Mouse (Mus musculus) heart, embryonic 16.5 days (tissue): ENCODE data around the gene Snd1. TPM values are rescaled to one million over a fixed set of nuclear protein-coding genes. Genes with fewer than 3 reads are reported as not detected.

Experiments used
- ATAC-seq: fragments of 200-750 bp; cut with Nextera tagmentation; replicated peaks from 2 replicates; pipeline ENCODE4 v1.8.0; 2017; ENCODE audit warnings: moderate number of reproducible peaks; ENCODE audit not compliant: insufficient read depth, low FRiP score; ENCODE audit errors: extremely low read depth
- H3K27ac ChIP-seq: fragments of 300-500 bp; sonication (generic); 2 replicates; pipeline ENCODE4 v1.5.1; 2014; ENCODE audit warnings: mild to moderate bottlenecking, low read length, control low read depth, moderate library complexity
- H3K27me3 ChIP-seq: fragments of 300-500 bp; sonication (generic); 2 replicates; pipeline ENCODE4 v1.6.1; 2014; ENCODE audit warnings: low read length, mixed read lengths; ENCODE audit not compliant: control insufficient read depth, insufficient read depth
- H3K36me3 ChIP-seq: fragments of 300-500 bp; sonication (generic); 2 replicates; pipeline ENCODE4 v1.6.1; 2014; ENCODE audit not compliant: control insufficient read depth, insufficient read depth
- H3K4me1 ChIP-seq: fragments of 300-500 bp; sonication (generic); 2 replicates; pipeline ENCODE4 v1.6.1; 2014; ENCODE audit warnings: low read length, mixed read lengths; ENCODE audit not compliant: control insufficient read depth, insufficient read depth
- H3K4me2 ChIP-seq: fragments of 300-500 bp; sonication (generic); 2 replicates; pipeline ENCODE4 v1.6.1; 2014; ENCODE audit warnings: low read depth, mild to moderate bottlenecking, control low read depth, low read length
- H3K4me3 ChIP-seq: fragments of 300-500 bp; sonication (generic); 2 replicates; pipeline ENCODE4 v1.5.1; 2014; ENCODE audit warnings: mild to moderate bottlenecking, control low read depth, low read length
- H3K9ac ChIP-seq: fragments of 300-500 bp; sonication (generic); 2 replicates; pipeline ENCODE4 v1.6.1; 2014; ENCODE audit warnings: low read length, control low read depth
- H3K9me3 ChIP-seq: fragments of 300-500 bp; sonication (generic); replicated peaks from 2 replicates; pipeline ENCODE4 v1.6.1; 2016; ENCODE audit warnings: low read length; ENCODE audit not compliant: control insufficient read depth
- WGBS: fragments of 180-500 bp; shearing (Covaris S2); extraction: QIAGEN DNeasy Blood & Tissue Kit; methylation state at CpG from one replicate; pipeline ENCODE4 v1.1.7; 2014; 5-methylcytosine and 5-hydroxymethylcytosine counted together
- polyA plus RNA-seq: library from polyadenylated mRNA; unstranded; fragments of >200 nt; fragmentation: Nextera tagmentation; extraction: Ambion mirVana; gene quantifications from 2 replicates; pipeline ENCODE4 v1.2.1, GENCODE M21; 2015

Snd1 gene
- polyA plus RNA-seq, 1 experiment from 2014 or later, result 81.8 TPM

- Histone ChIP-seq H3K27me3 (no peaks in the 10 kb centered on the region), H3K9me3 (no peaks in the 10 kb centered on the region), H3K4me1 (no peaks in the 10 kb centered on the region), H3K4me3 (no peak overlapping the region), H3K9ac (no peak overlapping the region), H3K4me2 (no peak overlapping the region), H3K36me3 (peaks cover 13% of the 10 kb centered on the region), H3K27ac (no peak overlapping the region)
- 71% methylated on average over 6 of the region's 6 CpGs for whole genome bisulfite sequencing
- ATAC-seq, result no peak
Measured at GRCm38 (mm10) chr6:28542298-28542701, 67.4 kb downstream of the Snd1 start.

GRCm38 (mm10) chr6:28546943-28547342 is 72.0 kb downstream of the Snd1 start:
- Histone ChIP-seq H3K27ac (no peak overlapping the region), H3K27me3 (no peaks in the 10 kb centered on the region), H3K9ac (no peak overlapping the region), H3K4me3 (no peak overlapping the region), H3K4me1 (no peaks in the 10 kb centered on the region), H3K36me3 (peaks cover 15% of the 10 kb centered on the region), H3K4me2 (no peak overlapping the region), H3K9me3 (no peaks in the 10 kb centered on the region)
- 93% methylated on average over 2 of the region's 2 CpGs for WGBS
- ATAC-seq, result no peak

GRCm38 (mm10) chr6:28549374-28549773 is 74.4 kb downstream of the Snd1 start:
- no peak overlapping the region for H3K9ac ChIP-seq
- no peaks in the 10 kb centered on the region for H3K27me3 ChIP-seq
- no peaks in the 10 kb centered on the region for H3K9me3 ChIP-seq
- no peak for ATAC-seq
- no peak overlapping the region for H3K27ac ChIP-seq
- peaks cover 15% of the 10 kb centered on the region for H3K36me3 ChIP-seq
- no peak overlapping the region for H3K4me2 ChIP-seq
- no peaks in the 10 kb centered on the region for H3K4me1 ChIP-seq
- no peak overlapping the region for H3K4me3 ChIP-seq
- 85% methylated on average over 2 of the region's 2 CpGs for WGBS

- Histone ChIP-seq H3K4me2 (no peak overlapping the region), H3K4me1 (peaks cover 8% of the 10 kb centered on the region; the same call in 1 of the 2 replicates), H3K9me3 (no peaks in the 10 kb centered on the region), H3K9ac (no peak overlapping the region), H3K27me3 (no peaks in the 10 kb centered on the region), H3K27ac (no peak overlapping the region), H3K36me3 (peaks cover 12% of the 10 kb centered on the region), H3K4me3 (no peak overlapping the region)
- ATAC-seq, result no peak
- 76% methylated on average over 7 of the region's 7 CpGs for WGBS
Measured at GRCm38 (mm10) chr6:28550255-28551004, 75.5 kb downstream of the Snd1 start.

- H3K27ac ChIP-seq, result no peak overlapping the region
- H3K4me3 ChIP-seq, result no peak overlapping the region
- H3K36me3 ChIP-seq, result no peaks in the 10 kb centered on the region
- no peak for ATAC-seq
- no peak overlapping the region for H3K9ac ChIP-seq
- no peaks in the 10 kb centered on the region for H3K27me3 ChIP-seq
- no peaks in the 10 kb centered on the region for H3K9me3 ChIP-seq
- peaks cover 8% of the 10 kb centered on the region; the same call in 1 of the 2 replicates for H3K4me1 ChIP-seq
- no peak overlapping the region for H3K4me2 ChIP-seq
- 91% methylated on average over 1 of the region's 1 CpGs for WGBS
Measured at GRCm38 (mm10) chr6:28554470-28554869, 79.5 kb downstream of the Snd1 start.

GRCm38 (mm10) chr6:28555002-28555401 is 80.1 kb downstream of the Snd1 start:
- no peak for ATAC-seq
- H3K27ac ChIP-seq, result no peak overlapping the region
- no peaks in the 10 kb centered on the region for H3K36me3 ChIP-seq
- H3K4me2 ChIP-seq, result no peak overlapping the region
- no peaks in the 10 kb centered on the region for H3K9me3 ChIP-seq
- H3K9ac ChIP-seq, result no peak overlapping the region
- 50% methylated on average over 6 of the region's 6 CpGs for WGBS
- H3K4me1 ChIP-seq, result peaks cover 8% of the 10 kb centered on the region; the same call in 1 of the 2 replicates
- H3K27me3 ChIP-seq, result no peaks in the 10 kb centered on the region
- H3K4me3 ChIP-seq, result no peak overlapping the region

GRCm38 (mm10) chr6:28555428-28555827 is 80.5 kb downstream of the Snd1 start:
- Histone ChIP-seq H3K27me3 (no peaks in the 10 kb centered on the region), H3K36me3 (no peaks in the 10 kb centered on the region), H3K27ac (no peak overlapping the region), H3K4me2 (no peak overlapping the region), H3K4me1 (peaks cover 8% of the 10 kb centered on the region; the same call in 1 of the 2 replicates), H3K9ac (no peak overlapping the region), H3K9me3 (no peaks in the 10 kb centered on the region), H3K4me3 (no peak overlapping the region)
- WGBS, result 83% methylated on average over 7 of the region's 7 CpGs
- ATAC-seq, result no peak

GRCm38 (mm10) chr6:28557728-28558127 is 82.8 kb downstream of the Snd1 start:
- ATAC-seq, result no peak
- Histone ChIP-seq H3K9me3 (no peaks in the 10 kb centered on the region), H3K9ac (no peak overlapping the region), H3K4me2 (no peak overlapping the region), H3K4me1 (peaks cover 8% of the 10 kb centered on the region; the same call in 1 of the 2 replicates), H3K27me3 (no peaks in the 10 kb centered on the region), H3K4me3 (no peak overlapping the region), H3K36me3 (0 out of 2 replicates have a peak, but pooled peaks cover 3% of the 10 kb centered on the region), H3K27ac (no peak overlapping the region)
- 89% methylated on average over 6 of the region's 6 CpGs for WGBS

- Histone ChIP-seq H3K27me3 (no peaks in the 10 kb centered on the region), H3K27ac (no peak overlapping the region), H3K4me3 (no peak overlapping the region), H3K9ac (no peak overlapping the region), H3K4me1 (peaks cover 8% of the 10 kb centered on the region; the same call in 1 of the 2 replicates), H3K4me2 (no peak overlapping the region), H3K36me3 (0 out of 2 replicates have a peak, but pooled peaks cover 3% of the 10 kb centered on the region), H3K9me3 (no peaks in the 10 kb centered on the region)
- WGBS, result 87% methylated on average over 2 of the region's 2 CpGs
- no peak for ATAC-seq
Measured at GRCm38 (mm10) chr6:28559419-28559818, 84.5 kb downstream of the Snd1 start.
